Mouse (Mus musculus) liver, embryonic 14.5 days (tissue): Measurements from ENCODE around the gene Six6.

Source experiments
- CTCF ChIP-seq: IDR thresholded peaks from 2 replicates; pipeline ENCODE4 v1.5.1; 2016; ENCODE audit warnings: antibody characterized with exemption, low read depth, control low read depth
- EP300 ChIP-seq: IDR thresholded peaks from 2 replicates; pipeline ENCODE4 v1.6.1; 2016; ENCODE audit warnings: antibody characterized with exemption, low read depth

DNA sequence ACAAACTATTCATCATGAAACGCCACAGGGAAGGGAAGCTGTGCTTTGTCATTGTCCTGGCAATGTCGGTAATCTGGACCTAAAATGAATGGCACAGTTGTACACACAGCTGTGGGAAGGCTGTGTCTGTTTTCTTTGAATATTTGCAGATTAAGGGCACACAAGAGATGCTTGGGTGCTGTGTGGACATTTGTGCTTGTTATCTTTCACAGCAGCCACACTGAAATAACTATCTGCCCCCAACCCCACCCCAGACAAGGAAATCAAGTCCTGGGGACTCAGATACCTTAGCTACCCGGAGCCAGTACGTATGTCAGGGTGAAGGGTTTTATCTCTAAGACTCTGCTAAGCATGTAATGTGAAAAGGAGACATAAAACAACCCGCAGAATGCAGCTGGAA is 39.5 kb downstream of the Six6 start:
- TF ChIP-seq EP300: peak; percentile 37; the same call in 1 of the 2 replicates
- TF ChIP-seq CTCF: no peak
